Mouse (Mus musculus) right cerebral cortex, postnatal 10 days (tissue): ENCODE measurements around the gene Ppwd1.
"Not testable (repeated sequence)": the region's sequence is repeated elsewhere in the genome, so short reads cannot be mapped to it uniquely, and the experiment has no call there.

Experiments
- DNase-seq, 2 experiments: peaks; one replicate each; pipeline ENCODE4 v3.0.0; 2021; ENCODE audit warnings: low spot score in 2 of 2

The Ppwd1 gene

DNA sequence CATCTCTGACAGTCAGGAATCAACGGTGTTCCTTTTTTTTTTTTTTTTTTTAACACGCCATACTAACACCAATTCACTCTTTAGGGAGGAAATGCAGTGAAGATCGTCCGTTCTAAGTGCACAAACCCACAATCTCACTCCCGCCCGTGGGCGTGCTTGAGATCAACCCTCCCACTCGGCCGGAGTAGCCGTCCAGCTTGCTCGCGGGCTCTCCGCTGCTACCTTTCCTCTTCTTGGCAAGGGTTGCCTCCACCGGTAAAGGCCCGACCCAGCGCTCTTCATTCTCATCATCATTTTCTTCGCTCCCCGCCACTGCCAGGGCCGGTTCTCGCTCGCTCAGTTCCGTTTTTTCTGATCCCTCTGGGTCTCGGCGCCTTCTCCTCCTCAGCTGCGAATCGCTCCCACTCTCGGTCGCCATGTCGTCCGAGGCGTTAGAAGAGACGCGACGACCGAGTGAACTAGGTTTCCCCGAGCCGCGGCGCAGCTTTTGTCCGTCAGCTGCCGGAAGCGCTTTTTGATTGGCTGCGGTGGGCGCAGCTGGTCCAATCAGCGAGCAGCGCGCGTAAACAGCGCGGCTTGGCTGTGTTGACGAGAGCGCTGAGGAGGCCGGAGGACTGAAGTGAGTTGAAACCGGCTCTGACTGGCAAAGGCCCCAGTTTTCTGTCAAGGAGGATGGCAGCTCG is at the start of gene Ppwd1, which contains the start of gene Cenpk:
Gene Ppwd1, minus strand, starts transcription at position 460 of the 683 bp plus-strand sequence.
Gene Cenpk, plus strand, starts transcription at position 228 of the 683 bp plus-strand sequence.
- peak; percentile 98 to 99 for DNase-seq

DNA sequence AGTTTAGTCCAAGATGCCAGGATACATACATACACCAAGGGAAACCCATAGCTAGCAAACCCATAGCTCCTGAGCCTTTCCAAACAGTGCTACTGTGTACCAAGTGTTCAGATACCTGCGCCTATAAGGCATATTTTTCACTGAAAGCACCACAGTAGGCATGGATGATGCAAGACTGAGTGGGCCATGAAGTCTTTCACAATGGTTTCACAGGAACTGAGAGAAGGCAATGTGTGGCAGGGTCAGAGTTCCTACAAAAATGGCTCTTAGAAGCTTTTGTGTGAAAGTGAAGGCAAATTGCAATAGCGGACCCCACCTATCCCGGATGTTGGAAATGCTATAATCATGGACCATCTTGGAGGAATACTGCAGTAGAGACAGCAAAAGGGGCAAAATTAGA is 30.4 kb upstream of the Ppwd1 start:
- DNase-seq, result no peak

DNA sequence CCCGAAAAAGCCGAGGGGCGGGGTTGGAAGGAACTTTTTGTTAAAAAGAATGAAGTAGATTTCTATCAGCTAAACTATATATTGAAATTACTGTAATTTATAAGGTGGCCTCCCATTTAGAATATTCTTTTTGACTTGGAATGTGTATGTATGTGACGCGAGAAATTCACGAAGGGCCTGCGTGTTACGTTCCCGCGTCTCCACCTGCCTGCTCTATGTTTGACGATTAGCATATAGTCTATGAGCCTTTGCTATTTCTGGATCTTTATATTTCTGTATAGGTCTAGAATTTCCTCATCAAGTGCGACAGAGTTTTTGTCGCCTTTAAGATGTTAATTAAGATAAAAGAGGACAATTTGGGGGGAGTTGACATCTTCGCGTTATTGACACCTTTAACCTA is 538 bp upstream of the Ppwd1 start:
- no peak for DNase-seq

DNA sequence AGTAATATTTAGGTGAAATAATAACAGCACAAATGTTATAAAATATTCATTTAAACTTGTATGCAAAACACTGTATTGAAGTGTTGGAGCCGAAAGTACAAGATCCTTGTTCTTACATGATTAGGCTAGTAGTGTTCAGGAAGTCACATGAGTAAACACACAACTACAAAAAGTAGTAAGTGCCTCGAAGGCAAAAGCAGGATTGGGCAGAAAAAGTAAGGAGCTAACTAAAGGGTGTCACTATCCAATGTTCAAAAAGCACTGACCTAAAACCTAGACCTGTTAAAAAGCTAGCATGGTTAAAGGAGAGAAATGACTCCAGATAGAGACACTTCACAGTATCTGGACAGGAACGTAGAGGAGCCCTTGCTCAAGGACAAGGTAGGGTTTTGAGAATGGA is 1.2 kb downstream of the Ppwd1 start:
- no peak for DNase-seq

DNA sequence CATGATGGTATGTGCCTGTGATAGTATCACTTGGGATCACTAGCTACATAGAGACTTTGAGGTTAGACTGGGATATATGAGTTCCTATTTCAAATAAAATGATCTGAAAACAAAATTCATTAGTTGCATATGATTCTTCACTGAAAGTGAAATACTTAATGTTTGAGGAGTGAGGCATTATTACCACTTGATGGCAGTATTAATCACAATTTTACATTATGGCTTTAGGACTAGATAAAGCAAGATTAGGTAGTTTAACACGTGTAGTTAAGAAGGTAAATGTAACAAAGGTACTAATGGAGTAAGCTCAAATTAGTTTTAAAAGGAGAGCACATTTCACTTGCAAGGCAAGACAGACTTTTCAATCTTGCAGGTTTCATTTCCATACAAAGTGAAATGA is 24.3 kb downstream of the Ppwd1 start:
- DNase-seq, result no peak

DNA sequence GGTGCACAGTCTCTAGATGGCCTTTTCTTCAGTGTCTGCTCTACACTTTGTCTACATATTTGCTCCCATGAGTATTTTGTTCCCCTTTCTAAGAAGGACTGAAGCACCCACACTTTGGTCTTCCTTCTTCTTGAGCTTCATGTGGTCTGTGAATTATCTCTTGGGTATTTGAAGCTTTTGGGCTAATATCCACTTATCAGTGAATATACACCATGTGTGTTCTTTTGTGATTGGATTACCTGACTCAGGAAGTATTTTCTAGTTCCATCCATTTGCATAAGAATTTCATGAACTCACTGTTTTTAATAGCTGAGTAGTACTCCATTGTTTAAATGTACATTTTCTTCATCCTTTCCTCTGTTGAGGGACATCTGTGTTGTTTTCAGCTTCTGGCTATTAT is 32.8 kb downstream of the Ppwd1 start:
- DNase-seq, result not testable (repeated sequence)

DNA sequence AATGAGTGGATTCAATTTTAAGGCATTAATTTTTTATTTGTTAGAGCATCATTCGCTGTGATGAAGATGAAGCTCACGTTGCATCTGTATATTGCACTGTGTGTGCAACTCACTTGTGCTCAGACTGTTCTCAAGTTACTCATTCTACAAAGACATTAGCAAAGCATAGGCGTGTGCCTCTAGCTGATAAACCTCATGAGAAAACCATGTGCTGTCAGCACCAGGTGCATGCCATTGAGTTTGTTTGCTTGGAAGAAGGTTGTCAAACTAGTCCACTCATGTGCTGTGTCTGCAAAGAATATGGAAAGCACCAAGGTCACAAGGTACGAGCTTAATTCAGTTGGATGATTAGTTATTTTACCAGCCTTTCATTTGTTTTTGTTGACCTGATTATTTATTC is 41.3 kb downstream of the Ppwd1 start:
- no peak for DNase-seq

DNA sequence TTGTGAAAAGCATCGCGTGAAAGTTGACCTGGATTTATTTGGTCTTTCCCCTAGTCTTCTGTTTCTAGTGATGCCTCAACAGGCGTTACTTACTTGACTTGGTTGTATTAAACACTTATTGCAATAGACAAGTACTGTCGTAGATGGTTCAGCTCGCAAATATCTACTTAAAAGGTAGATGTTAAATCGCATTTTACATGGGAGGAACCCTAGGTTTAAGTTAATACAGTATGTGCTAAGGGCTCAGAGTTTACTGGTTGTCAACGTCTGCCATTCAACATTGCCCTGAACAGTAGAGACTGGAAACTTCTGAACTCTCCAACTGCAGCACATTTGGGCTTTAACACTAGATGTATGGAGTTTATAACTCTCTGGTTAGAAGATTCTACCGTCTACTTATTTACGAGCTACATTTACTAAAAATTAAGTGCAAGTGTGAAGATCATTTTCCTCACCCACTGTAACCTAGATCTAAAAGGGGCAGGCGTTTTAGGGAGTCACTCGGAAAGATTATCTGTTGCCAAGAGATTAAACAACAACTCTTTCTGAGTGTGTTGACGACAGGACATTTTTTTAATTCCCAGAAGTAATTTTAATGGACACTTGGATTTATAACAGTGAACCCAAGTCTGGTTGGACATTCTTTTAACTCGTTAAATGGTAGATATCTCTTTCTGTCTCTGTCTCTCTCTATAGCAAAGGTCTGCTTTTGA is 49.3 kb downstream of the Ppwd1 start:
- DNase-seq, result no peak

DNA sequence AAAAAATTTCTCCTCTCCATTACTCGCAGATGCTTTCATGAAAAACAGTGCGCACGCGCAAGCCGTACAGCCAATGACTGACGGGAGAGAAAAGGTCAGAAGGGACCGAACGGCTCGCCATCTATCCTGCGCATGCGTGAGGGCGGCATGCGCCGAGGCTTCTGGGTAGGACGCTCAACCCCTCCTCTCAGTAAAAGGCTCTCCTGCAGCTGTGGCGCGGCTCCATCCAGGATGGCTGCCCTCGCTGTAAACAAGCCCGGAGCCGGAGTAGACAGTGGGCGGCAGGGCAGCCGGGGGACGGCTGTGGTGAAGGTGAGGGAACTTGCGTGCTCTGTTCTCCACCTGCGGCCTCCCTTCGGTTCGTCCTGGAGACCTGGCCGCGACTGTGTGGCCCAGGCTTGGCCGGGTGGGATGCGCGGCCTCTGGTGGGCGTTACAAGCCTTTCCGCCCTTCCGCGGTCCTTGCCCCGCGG is 50.0 kb downstream of the Ppwd1 start, which contains the start of gene Trim23:
Gene Trim23, plus strand, starts transcription at position 148 of the 472 bp plus-strand sequence.
- DNase-seq, result peak; percentile 99

DNA sequence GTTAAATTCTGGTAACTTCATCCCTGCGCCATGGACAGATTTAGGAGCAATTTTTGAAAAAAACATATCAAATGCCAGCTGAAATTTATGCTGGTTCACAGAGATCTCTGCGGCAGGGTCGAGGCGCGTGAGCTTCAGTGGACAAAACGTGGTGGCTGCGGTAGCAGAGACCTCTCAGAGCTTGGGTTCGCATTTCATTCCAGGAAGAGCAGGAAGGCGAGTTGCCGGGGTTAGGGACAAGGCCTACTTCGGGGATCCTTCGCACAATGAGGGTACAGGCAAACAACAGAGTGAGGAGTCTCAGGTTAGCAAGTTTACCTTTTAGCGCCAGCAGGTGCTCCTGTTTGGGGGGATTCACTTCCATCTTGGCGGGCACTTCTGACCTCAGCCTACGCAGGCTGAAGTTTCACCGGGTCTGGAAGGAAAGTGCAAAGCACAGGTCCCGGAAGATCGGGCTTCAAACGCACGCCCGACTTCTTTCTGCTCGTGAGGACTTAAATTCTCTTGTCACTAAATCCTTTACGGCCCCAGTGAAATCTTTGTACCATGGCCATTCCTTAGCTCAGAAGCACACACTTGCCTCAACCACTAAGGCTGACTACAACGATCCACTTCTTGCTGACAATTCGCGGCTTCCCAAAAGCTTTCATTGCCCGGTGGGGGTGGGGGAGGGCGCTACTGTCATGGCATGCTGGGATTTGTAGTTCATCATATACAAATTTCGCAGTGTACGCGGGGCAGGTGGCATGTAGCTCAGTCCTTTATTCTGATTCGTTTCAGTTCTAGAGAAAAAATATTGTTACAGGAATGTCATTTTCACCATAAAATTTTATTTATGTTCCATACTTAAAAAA is 50.6 kb downstream of the Ppwd1 start, which contains the start of gene Trappc13:
Gene Trappc13, minus strand, starts transcription at position 674 of the 854 bp plus-strand sequence.
- peak; percentile 91 to 93 for DNase-seq

DNA sequence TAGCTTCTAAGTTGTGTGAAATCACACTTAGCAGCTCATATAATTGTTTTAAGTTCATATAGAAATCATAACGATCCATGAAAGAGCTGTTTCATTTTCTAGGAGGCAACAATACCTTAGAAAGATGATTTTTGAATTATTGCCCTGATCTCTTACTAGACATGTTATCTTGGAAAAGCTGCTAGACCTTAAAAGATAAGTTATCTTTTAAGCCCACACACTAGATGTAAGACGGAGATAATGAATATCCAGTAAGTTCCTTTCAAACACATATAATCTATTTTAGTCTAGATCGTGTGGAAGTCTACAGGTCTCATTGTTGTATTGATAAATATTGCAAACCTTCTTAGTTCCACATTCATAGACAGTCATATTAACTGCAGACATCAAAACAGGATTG is 51.8 kb downstream of the Ppwd1 start:
- no peak for DNase-seq

DNA sequence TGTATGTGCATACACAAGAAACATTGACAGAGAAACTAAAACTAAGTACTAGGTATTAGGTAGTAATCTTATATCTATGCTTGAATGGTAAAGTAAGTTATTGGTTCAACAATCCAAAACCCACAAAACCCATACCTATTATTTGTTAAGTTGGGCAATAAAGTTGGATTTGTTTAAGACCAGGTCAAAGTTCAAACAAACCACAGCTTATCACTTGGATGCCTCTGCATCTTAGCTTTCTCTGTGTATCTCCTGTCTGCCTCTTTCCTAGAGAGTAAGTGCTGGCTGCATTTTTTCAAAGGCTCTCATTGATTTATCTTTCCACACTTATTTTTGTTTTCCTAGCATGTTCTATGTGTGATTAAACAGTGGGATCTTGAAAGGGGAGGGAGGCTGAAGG is 56.1 kb downstream of the Ppwd1 start:
- no peak for DNase-seq

DNA sequence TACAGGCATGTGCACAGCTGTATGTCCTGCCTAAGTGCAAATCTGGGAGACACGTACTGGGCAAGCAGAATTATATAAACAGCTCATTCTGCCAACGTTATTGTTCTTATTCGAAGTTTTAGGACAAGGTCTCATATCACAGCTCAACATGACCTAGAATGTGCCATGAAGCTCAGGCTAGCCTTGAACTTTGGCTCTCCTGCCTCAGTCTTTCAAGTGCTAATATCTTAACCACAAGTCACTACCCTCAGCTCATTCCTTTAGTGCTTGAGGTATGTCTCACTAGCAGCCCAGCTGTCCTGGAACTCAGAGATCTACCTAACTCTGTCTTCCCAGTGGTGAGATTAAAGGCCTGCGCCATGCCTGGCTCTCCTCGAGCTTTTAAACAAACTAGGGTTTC is 56.9 kb downstream of the Ppwd1 start:
- no peak for DNase-seq

DNA sequence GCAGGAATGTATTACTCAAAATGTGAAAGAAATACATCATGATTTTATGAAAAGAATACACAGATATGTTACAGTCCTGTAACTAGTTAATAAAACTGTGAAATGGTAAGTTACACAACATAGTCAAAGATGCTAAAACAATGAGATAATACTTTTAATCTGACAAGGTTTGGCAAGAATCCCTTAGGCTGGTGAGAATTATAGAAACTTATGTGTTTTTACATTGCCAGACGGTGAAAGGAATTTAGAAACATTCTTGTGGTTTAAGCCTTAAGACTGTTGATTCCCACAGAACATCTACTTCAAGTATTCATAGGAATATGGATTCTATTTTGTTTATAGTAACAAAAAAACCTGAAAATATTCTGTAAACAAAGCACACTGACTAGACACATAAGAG is 73.0 kb downstream of the Ppwd1 start:
- no peak for DNase-seq
